In genomic region chr9:10645951-10646350, GRCm38 (mm10) we compare ENCODE assay signal across 30 mouse cellular contexts.
"Had no signal": no experiment of that assay in that cellular context is flagged by ENCODE, and none has a peak within 500 bp of the region (broad histone marks: within the 10 kb centered on the region; RNA-seq: fewer than 3 reads in every experiment).

No protein-coding gene starts in this region.

- H3K9ac ChIP-seq: heart, embryonic 12.5 days; heart, embryonic 13.5 days; heart, embryonic 15.5 days; hindbrain, embryonic 12.5 days; hindbrain, embryonic 13.5 days; hindbrain, embryonic 14.5 days; hindbrain, embryonic 15.5 days; intestine, embryonic 15.5 days; kidney, embryonic 15.5 days had no signal

- H3K9me3 ChIP-seq: heart, embryonic 10.5 days; heart, embryonic 12.5 days; heart, embryonic 13.5 days; heart, embryonic 15.5 days; hindbrain, embryonic 10.5 days; hindbrain, embryonic 12.5 days; hindbrain, embryonic 13.5 days; hindbrain, embryonic 15.5 days; intestine, embryonic 15.5 days; kidney, embryonic 15.5 days had no signal

- H3K4me3 ChIP-seq: heart, adult 2 months; heart, embryonic 10.5 days; heart, embryonic 12.5 days; heart, embryonic 13.5 days; heart, embryonic 15.5 days; hindbrain, embryonic 10.5 days; hindbrain, embryonic 12.5 days; hindbrain, embryonic 13.5 days; hindbrain, embryonic 15.5 days; intestine, embryonic 15.5 days; kidney, embryonic 15.5 days; layer of hippocampus, adult 2 months had no signal

- H3K27me3 ChIP-seq: heart, embryonic 12.5 days; heart, embryonic 13.5 days; heart, embryonic 15.5 days; hindbrain, embryonic 12.5 days; hindbrain, embryonic 13.5 days; hindbrain, embryonic 15.5 days; intestine, embryonic 15.5 days; kidney, embryonic 15.5 days had no signal

- DNase-seq: kidney, adult 11 months; kidney, adult 18-20 months; kidney, adult 2 months; kidney, adult 8-10 months; kidney, adult 9 months; kidney, postnatal 10 days; kidney, postnatal 14 days; kidney, postnatal 25 days; kidney, postnatal 36 days; kidney, postnatal 4 days; layer of hippocampus, adult 9-11 months had no signal

- H3K4me2 ChIP-seq: heart, embryonic 11.5 days; heart, embryonic 12.5 days; heart, embryonic 13.5 days; heart, embryonic 15.5 days; hindbrain, embryonic 12.5 days; hindbrain, embryonic 13.5 days; hindbrain, embryonic 14.5 days; hindbrain, embryonic 15.5 days; intestine, embryonic 15.5 days; kidney, embryonic 15.5 days had no signal

- H3K36me3 ChIP-seq: heart, embryonic 10.5 days; heart, embryonic 12.5 days; heart, embryonic 13.5 days; heart, embryonic 15.5 days; hindbrain, embryonic 10.5 days; hindbrain, embryonic 12.5 days; hindbrain, embryonic 13.5 days; hindbrain, embryonic 15.5 days; intestine, embryonic 15.5 days; kidney, embryonic 15.5 days had no signal

- ATAC-seq: hindbrain, postnatal 0 days; inflammation-experienced regulatory T-cells, adult 6 months; intestine, embryonic 15.5 days; intestine, embryonic 16.5 days; intestine, postnatal 0 days had no signal

- H3K27ac ChIP-seq: heart, adult 2 months; heart, embryonic 10.5 days; heart, embryonic 13.5 days; heart, embryonic 15.5 days; hindbrain, embryonic 10.5 days; hindbrain, embryonic 12.5 days; hindbrain, embryonic 13.5 days; hindbrain, embryonic 14.5 days; hindbrain, embryonic 15.5 days; hindbrain, postnatal 0 days; intestine, embryonic 15.5 days; kidney, embryonic 15.5 days; kidney, postnatal 0 days; layer of hippocampus, adult 2 months had no signal

- H3K4me1 ChIP-seq: heart, embryonic 10.5 days; hindbrain, embryonic 10.5 days; hindbrain, embryonic 12.5 days; hindbrain, embryonic 15.5 days; intestine, embryonic 15.5 days; kidney, embryonic 15.5 days had no signal
